Mouse (Mus musculus) megakaryocyte progenitor cell, adult 5-6 weeks (primary cell): ENCODE measurements at regions not wholly inside any gene's neighbourhood (a gene's known extent, or its start where the extent isn't known, plus 50 kb on each side); places are given as distances from the start of the nearest gene placed in this dataset.
"Not testable (repeated sequence)": the region's sequence is repeated elsewhere in the genome, so short reads cannot be mapped to it uniquely, and the experiment has no call there.

Experiments
- ATAC-seq: replicated peaks from 2 replicates; pipeline ENCODE4 v1.8.0; 2016; ENCODE audit warnings: mild to moderate bottlenecking, moderate TSS enrichment, inconsistent platforms; ENCODE audit not compliant: poor library complexity

- peak; percentile 90 for ATAC-seq
These were observed 61.8 kb upstream of the Prkar2b start for GRCm38 (mm10) chr12:32122915-32123314.

- not testable (repeated sequence) for ATAC-seq
These were observed 60.9 kb upstream of the Prkar2b start for GRCm38 (mm10) chr12:32122007-32122406.

- no peak for ATAC-seq
These were observed 51.6 kb upstream of the Prkar2b start for GRCm38 (mm10) chr12:32112691-32113090.

GRCm38 (mm10) chr12:32111508-32112119 is 50.5 kb upstream of the Prkar2b start:
- ATAC-seq, result peak; percentile 69

- ATAC-seq, result peak; percentile 89
These were observed 49.8 kb upstream of the Prkar2b start for GRCm38 (mm10) chr12:32110903-32111302.
